Mouse (Mus musculus) neural tube, postnatal 0 days (tissue): Measurements from ENCODE around the gene Olfr51. TPM values are rescaled to one million over a fixed set of nuclear protein-coding genes. Genes with fewer than 3 reads are reported as not detected.

Experiments used
- polyA plus RNA-seq: library from polyadenylated mRNA; unstranded; fragments of >200 nt; fragmentation: Nextera tagmentation; extraction: Ambion mirVana; gene quantifications from 2 replicates; pipeline ENCODE4 v1.2.1, GENCODE M21; 2015

Olfr51 gene
- polyA plus RNA-seq: not detected in 2 replicates

GRCm38 (mm10) chr11:51003296-51003695 is at the start of gene Olfr51:
Gene Olfr51 (plus strand): TSS chr11:51003596.

DNA sequence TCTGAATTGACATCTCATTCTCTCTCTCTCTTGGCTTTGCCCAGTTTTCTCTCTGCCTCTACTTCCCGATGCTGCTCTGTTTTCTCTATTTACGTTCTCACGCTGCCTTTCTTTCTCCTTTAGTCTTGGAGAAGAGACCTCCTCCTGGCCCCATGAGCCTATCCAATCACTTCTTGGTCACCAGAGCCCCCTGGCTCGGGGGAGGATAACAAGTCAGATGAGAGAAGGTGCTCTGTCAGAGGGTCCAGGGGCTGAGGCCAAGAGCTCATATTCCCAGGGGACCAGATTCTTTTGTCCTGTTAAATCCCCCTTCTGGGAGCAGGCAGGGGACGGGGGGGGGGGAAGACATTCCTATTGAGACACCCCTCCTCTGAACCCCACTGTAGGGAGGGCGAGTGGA is 49.7 kb upstream of the Olfr51 start, which contains the start of gene Prop1:
TSS of gene Prop1 (minus strand) at position 101 of the 400 bp plus-strand sequence.

GRCm38 (mm10) chr11:50966230-50966629 is 37.2 kb upstream of the Olfr51 start, which contains the start of gene Olfr1378:
Gene Olfr1378 (plus strand): TSS chr11:50966530.

DNA sequence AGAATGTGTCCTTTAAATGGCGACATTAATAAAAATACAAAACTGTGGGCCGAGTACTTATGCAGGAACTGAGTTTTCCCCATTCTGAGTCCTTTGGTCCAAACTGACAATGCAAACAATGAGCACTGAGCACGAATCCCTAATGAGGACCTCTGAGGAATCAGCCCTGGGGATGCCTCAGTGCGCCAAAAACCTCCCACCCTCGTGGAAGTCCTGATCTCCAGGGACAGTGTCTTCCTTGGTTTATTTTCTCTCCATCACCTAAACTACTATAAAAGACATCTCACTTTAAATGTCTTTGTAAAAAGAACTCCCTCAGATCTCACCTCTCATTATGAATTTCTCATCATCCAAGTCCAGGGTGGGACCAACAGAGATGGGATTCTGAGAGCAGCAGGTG is 21.7 kb upstream of the Olfr51 start, which contains the start of gene Olfr1377:
TSS of gene Olfr1377 (plus strand) at position 301 of the 400 bp plus-strand sequence.

GRCm38 (mm10) chr11:51013936-51014335 is 10.5 kb downstream of the Olfr51 start, which contains the start of gene Olfr54:
Gene Olfr54 (plus strand): TSS chr11:51014236.

GRCm38 (mm10) chr11:51047809-51048208 is 44.4 kb downstream of the Olfr51 start, which contains the start of gene Olfr1375:
Gene Olfr1375 (plus strand): TSS chr11:51048109.

GRCm38 (mm10) chr11:51059151-51059571 is 55.8 kb downstream of the Olfr51 start, which contains the start of gene Zfp354a:
Gene Zfp354a (plus strand): TSS chr11:51059257.

Other genes with a start within 250 kb of the Olfr51 start
- 27.4 and 34.4 TPM in 2 replicates for gene Zfp354c, start 175.9 kb upstream of the Olfr51 start, polyA plus RNA-seq
- 0.98 and 1.3 TPM in 2 replicates for gene Zfp879, start 162.0 kb upstream of the Olfr51 start, polyA plus RNA-seq
- not detected in 2 replicates for gene Grm6, start 152.9 kb upstream of the Olfr51 start, polyA plus RNA-seq
- 7.0 and 9.1 TPM in 2 replicates for gene Zfp454, start 115.9 kb upstream of the Olfr51 start, polyA plus RNA-seq
- gene Zfp2, start 87.4 kb upstream of the Olfr51 start, polyA plus RNA-seq: 23.1 and 25.9 TPM in 2 replicates
- gene Zfp354b, start 72.0 kb upstream of the Olfr51 start, polyA plus RNA-seq: 3.9 and 4.2 TPM in 2 replicates
- gene 4933414I15Rik, start 59.8 kb upstream of the Olfr51 start, polyA plus RNA-seq: not detected in 2 replicates
- gene Prop1, start 49.8 kb upstream of the Olfr51 start, polyA plus RNA-seq: not detected in 2 replicates
- not detected in 2 replicates for gene Olfr1378, start 37.1 kb upstream of the Olfr51 start, polyA plus RNA-seq
- gene Olfr1377, start 21.6 kb upstream of the Olfr51 start, polyA plus RNA-seq: not detected in 2 replicates
- gene Olfr54, start 10.6 kb downstream of the Olfr51 start, polyA plus RNA-seq: not detected in 2 replicates
- not detected in 2 replicates for gene Olfr1375, start 44.5 kb downstream of the Olfr51 start, polyA plus RNA-seq
- gene Zfp354a, start 55.7 kb downstream of the Olfr51 start, polyA plus RNA-seq: 8.6 and 11.6 TPM in 2 replicates
- not detected in 2 replicates for gene Gm12569, start 216.9 kb downstream of the Olfr51 start, polyA plus RNA-seq